Mouse (Mus musculus): ENCODE data around the gene Art4. TPM values are rescaled to one million over a fixed set of nuclear protein-coding genes. Genes with fewer than 3 reads are reported as not detected.

Art4 gene
- polyA plus RNA-seq, 1 experiment from 2014 or later: 0.08 TPM

DNA sequence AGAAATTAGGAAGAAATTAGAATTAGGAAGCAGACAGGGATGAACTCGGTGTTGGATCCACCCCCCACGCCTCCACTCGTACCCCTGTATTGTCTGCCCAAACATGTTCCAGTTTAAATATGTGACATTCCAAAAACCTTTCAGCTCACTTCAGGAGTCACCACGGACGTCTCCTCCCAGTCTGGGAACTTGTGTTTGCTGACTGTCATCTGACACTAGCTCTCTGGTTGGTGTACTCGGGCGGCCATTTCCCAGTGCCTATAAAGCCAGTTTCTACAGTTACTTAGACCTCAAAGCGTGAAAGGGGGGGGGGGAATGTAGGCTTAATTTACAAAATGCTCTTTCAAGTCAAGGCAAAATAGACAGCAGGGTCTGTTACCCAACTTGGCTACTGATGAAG is 24.1 kb upstream of the Art4 start:
- no peaks in the 10 kb centered on the region for H3K4me1 ChIP-seq (replicated peaks; ENCODE audit: control insufficient read depth, insufficient read depth, low read length)
- H3K27ac ChIP-seq (ENCODE audit: low read length): no peak overlapping the region
- no peaks in the 10 kb centered on the region for H3K36me3 ChIP-seq (ENCODE audit: control insufficient read depth, insufficient read depth)
- no peaks in the 10 kb centered on the region for H3K9me3 ChIP-seq (ENCODE audit: control insufficient read depth, low read length)
- H3K4me3 ChIP-seq (replicated peaks; ENCODE audit: low read length): no peak overlapping the region
- H3K4me2 ChIP-seq (ENCODE audit: low read length): no peak overlapping the region
- WGBS: 87% methylated on average over 8 of the region's 8 CpGs
- H3K9ac ChIP-seq (replicated peaks; ENCODE audit: low read depth, low read length): no peak overlapping the region
- ATAC-seq: no peak
- no peaks in the 10 kb centered on the region for H3K27me3 ChIP-seq (replicated peaks; ENCODE audit: control insufficient read depth, insufficient read depth, low read length)

DNA sequence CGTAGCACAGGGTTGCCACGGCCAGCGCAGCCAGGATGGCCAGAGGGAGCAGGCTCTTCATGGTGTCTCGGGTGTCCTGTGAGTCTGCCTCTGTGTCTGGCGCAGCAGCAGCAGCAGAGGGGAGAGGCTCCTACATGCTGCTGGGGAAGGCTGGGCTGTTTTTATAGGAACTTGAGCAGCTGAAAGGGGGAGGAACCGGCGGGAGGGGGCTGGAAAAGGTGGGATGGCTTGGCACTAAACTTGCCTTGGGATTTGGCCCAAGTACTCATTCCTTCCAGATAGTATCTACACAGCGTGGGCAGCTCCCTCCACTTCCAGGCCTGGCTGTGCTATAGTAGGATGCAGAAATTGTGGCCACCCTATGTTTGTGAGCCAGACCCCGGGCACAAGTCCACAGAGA is 18.1 kb upstream of the Art4 start, which contains the start of gene Mgp:
Mgp (minus strand) TSS at position 154 of the 400 bp plus-strand sequence.
- H3K9ac ChIP-seq (replicated peaks; ENCODE audit: low read depth, low read length): no peak within 1 kb of the TSS; the same call in 1 of the 2 replicates
- H3K27me3 ChIP-seq (replicated peaks; ENCODE audit: control insufficient read depth, insufficient read depth, low read length): no peaks in the 10 kb centered on the region
- no peaks in the 10 kb centered on the region for H3K36me3 ChIP-seq (ENCODE audit: control insufficient read depth, insufficient read depth)
- WGBS: 60% methylated on average over 9 of the region's 9 CpGs
- ATAC-seq: no peak
- no peaks in the 10 kb centered on the region for H3K9me3 ChIP-seq (ENCODE audit: control insufficient read depth, low read length)
- no peak within 1 kb of the TSS for H3K27ac ChIP-seq (ENCODE audit: low read length)
- H3K4me3 ChIP-seq (replicated peaks; ENCODE audit: low read length): no peak within 1 kb of the TSS
- peak within 1 kb of the TSS; percentile 25 for H3K4me2 ChIP-seq (ENCODE audit: low read length)
- peaks cover 11% of the 10 kb centered on the region for H3K4me1 ChIP-seq (replicated peaks; ENCODE audit: control insufficient read depth, insufficient read depth, low read length)

DNA sequence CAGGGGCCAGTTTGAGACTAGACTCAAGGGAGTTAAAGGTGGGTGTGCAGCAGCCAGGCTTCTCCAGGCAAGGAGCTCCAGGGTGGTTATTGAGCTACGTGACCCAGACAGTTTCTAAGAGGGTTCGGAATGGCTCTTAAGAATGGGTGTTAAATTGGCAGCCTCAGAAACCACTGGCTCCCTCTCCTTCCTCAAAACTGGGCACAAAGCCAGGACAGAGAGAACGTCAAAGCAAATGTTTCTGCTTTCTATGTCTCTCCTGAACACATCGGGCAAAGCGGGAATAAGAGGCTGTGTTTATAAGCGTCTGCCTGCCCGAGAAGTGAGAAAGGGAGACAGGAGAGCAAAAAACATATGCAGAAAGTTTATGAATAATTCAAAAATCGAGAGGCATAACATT is 17.1 kb upstream of the Art4 start:
- WGBS: 12% methylated on average over 8 of the region's 8 CpGs
- ATAC-seq: peak; percentile 45; the same call in 1 of the 2 replicates
- peaks cover 11% of the 10 kb centered on the region for H3K4me1 ChIP-seq (replicated peaks; ENCODE audit: control insufficient read depth, insufficient read depth, low read length)

DNA sequence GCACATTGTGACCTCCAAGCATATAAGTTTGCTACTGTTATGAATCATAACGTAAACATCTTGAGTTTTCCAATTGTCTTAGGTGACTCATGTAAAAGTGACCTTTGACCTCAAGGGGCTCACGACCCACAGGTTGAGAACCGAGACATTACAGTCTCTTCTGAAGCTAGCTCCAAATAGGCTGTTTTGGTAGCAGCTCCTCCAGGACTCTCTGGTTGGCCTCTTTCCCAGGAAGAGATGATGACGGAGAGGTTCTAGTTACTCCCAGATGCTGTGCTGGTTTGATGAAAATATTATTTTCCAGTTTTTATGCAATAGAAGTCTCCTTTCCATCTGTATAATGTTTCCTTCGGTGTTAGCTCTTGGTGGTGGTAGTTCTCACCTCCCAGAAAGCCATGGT is 11.4 kb upstream of the Art4 start:
- Histone ChIP-seq H3K27ac (ENCODE audit: low read length) (no peak overlapping the region), H3K27me3 (replicated peaks; ENCODE audit: control insufficient read depth, insufficient read depth, low read length) (no peaks in the 10 kb centered on the region), H3K9me3 (ENCODE audit: control insufficient read depth, low read length) (no peaks in the 10 kb centered on the region), H3K4me1 (replicated peaks; ENCODE audit: control insufficient read depth, insufficient read depth, low read length) (no peaks in the 10 kb centered on the region), H3K36me3 (ENCODE audit: control insufficient read depth, insufficient read depth) (no peaks in the 10 kb centered on the region), H3K4me2 (ENCODE audit: low read length) (no peak overlapping the region), H3K4me3 (replicated peaks; ENCODE audit: low read length) (no peak overlapping the region), H3K9ac (replicated peaks; ENCODE audit: low read depth, low read length) (no peak overlapping the region)
- WGBS: 87% methylated on average over 5 of the region's 5 CpGs
- no peak for ATAC-seq

More for the DNA sequence above, 17.1 kb upstream of the Art4 start:
- H3K9ac ChIP-seq (replicated peaks; ENCODE audit: low read depth, low read length): no peak overlapping the region
- H3K36me3 ChIP-seq (ENCODE audit: control insufficient read depth, insufficient read depth): no peaks in the 10 kb centered on the region
- H3K27ac ChIP-seq (ENCODE audit: low read length): no peak overlapping the region
- peak overlapping the region; percentile 25 for H3K4me2 ChIP-seq (ENCODE audit: low read length)
- no peak overlapping the region for H3K4me3 ChIP-seq (replicated peaks; ENCODE audit: low read length)
- H3K27me3 ChIP-seq (replicated peaks; ENCODE audit: control insufficient read depth, insufficient read depth, low read length): no peaks in the 10 kb centered on the region
- H3K9me3 ChIP-seq (ENCODE audit: control insufficient read depth, low read length): no peaks in the 10 kb centered on the region

DNA sequence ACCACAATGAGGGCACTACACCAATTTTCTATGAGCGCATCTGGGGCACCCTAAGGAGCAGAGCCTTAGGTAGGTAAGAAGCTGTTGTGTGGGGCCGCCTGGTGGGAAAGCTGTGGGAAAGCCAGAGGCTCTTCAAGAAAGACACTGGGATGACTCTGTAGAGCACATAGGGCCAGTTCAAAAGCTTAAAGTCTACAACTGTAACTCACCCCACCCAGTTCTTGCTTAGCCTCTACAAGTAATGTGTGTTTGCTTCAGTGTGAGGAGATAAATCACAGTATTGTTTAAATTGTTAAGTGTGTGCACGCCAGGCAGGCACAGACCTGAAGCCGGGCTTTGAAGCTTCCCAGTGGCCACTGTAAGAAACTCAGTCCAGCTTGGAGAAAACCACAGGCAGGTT is 8.6 kb upstream of the Art4 start:
- Histone ChIP-seq H3K9ac (replicated peaks; ENCODE audit: low read depth, low read length) (no peak overlapping the region), H3K4me2 (ENCODE audit: low read length) (no peak overlapping the region), H3K36me3 (ENCODE audit: control insufficient read depth, insufficient read depth) (no peaks in the 10 kb centered on the region), H3K9me3 (ENCODE audit: control insufficient read depth, low read length) (no peaks in the 10 kb centered on the region), H3K27me3 (replicated peaks; ENCODE audit: control insufficient read depth, insufficient read depth, low read length) (no peaks in the 10 kb centered on the region), H3K4me3 (replicated peaks; ENCODE audit: low read length) (no peak overlapping the region), H3K27ac (ENCODE audit: low read length) (no peak overlapping the region), H3K4me1 (replicated peaks; ENCODE audit: control insufficient read depth, insufficient read depth, low read length) (no peaks in the 10 kb centered on the region)
- 87% methylated on average over 4 of the region's 4 CpGs for WGBS
- no peak for ATAC-seq

DNA sequence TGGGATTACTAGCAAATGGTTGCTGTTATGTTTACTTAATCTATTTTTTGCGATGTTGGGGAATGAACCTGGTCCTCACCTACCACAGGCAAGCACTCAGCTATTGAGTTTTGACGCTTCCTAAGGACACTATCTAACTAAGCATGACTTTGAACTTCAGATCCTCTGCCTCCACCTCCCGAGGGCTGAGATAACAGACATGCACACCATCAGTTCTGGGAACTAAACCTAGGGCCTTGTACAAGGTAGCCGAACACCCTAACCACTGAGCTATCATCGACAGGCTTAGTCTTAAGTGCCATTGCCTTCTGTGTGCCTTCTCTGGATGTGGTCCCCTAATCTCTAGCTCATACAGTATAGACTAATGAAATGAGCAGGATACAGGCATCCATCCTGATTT is 7.8 kb upstream of the Art4 start:
- Histone ChIP-seq H3K27me3 (replicated peaks; ENCODE audit: control insufficient read depth, insufficient read depth, low read length) (no peaks in the 10 kb centered on the region), H3K9ac (replicated peaks; ENCODE audit: low read depth, low read length) (no peak overlapping the region), H3K4me3 (replicated peaks; ENCODE audit: low read length) (no peak overlapping the region), H3K4me2 (ENCODE audit: low read length) (no peak overlapping the region), H3K27ac (ENCODE audit: low read length) (no peak overlapping the region), H3K9me3 (ENCODE audit: control insufficient read depth, low read length) (no peaks in the 10 kb centered on the region), H3K36me3 (ENCODE audit: control insufficient read depth, insufficient read depth) (no peaks in the 10 kb centered on the region), H3K4me1 (replicated peaks; ENCODE audit: control insufficient read depth, insufficient read depth, low read length) (no peaks in the 10 kb centered on the region)
- ATAC-seq: no peak
- WGBS: 88% methylated on average over 5 of the region's 5 CpGs

DNA sequence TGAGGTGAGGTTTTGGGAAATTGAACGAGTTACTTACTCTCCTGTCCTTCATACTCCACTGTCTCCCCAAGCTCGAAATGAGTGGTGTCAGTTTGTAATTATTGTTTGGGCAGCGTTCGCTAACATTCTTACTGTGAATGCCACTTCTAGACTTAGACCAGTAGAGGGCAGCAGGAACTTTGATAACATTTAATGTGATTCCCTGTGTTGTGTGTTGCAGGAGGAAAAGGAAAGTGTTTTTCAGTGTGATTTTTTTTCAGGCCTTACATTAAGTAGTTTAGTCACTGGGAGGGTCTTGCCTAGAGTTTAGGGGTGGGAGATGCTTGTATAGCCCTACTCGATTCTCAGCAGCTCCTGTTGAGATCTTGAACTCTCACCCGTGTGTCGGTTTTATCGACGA is 3.5 kb upstream of the Art4 start:
- Histone ChIP-seq H3K27ac (ENCODE audit: low read length) (no peak overlapping the region), H3K9me3 (ENCODE audit: control insufficient read depth, low read length) (no peaks in the 10 kb centered on the region), H3K4me3 (replicated peaks; ENCODE audit: low read length) (no peak overlapping the region), H3K4me1 (replicated peaks; ENCODE audit: control insufficient read depth, insufficient read depth, low read length) (no peaks in the 10 kb centered on the region), H3K4me2 (ENCODE audit: low read length) (no peak overlapping the region), H3K36me3 (ENCODE audit: control insufficient read depth, insufficient read depth) (no peaks in the 10 kb centered on the region), H3K27me3 (replicated peaks; ENCODE audit: control insufficient read depth, insufficient read depth, low read length) (no peaks in the 10 kb centered on the region), H3K9ac (replicated peaks; ENCODE audit: low read depth, low read length) (no peak overlapping the region)
- WGBS: 52% methylated on average over 9 of the region's 9 CpGs
- ATAC-seq: peak; percentile 57; the same call in 1 of the 2 replicates

DNA sequence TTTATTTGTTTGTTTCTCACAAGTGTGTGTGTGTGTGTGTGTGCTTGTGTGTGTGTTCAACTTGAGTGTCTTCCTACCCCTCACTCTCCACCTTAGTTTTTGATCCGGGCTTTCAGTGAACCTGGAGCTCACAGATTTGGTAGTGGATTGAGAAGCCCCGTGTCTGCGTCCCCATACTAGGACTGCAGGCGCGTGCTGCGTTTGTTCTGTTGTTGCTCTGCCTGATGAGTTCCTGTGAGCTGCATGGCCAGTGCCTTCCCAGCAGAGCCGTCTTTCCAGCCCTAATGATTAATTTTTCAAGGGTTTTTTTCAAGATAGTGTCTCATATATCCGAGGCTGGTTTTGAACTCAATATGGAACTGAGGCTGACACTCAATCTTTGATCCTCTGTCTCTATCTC is 887 bp upstream of the Art4 start:
- Histone ChIP-seq H3K27me3 (replicated peaks; ENCODE audit: control insufficient read depth, insufficient read depth, low read length) (no peaks in the 10 kb centered on the region), H3K9me3 (ENCODE audit: control insufficient read depth, low read length) (no peaks in the 10 kb centered on the region), H3K36me3 (ENCODE audit: control insufficient read depth, insufficient read depth) (no peaks in the 10 kb centered on the region), H3K4me3 (replicated peaks; ENCODE audit: low read length) (no peak overlapping the region), H3K27ac (ENCODE audit: low read length) (no peak overlapping the region), H3K9ac (replicated peaks; ENCODE audit: low read depth, low read length) (no peak overlapping the region), H3K4me1 (replicated peaks; ENCODE audit: control insufficient read depth, insufficient read depth, low read length) (no peaks in the 10 kb centered on the region), H3K4me2 (ENCODE audit: low read length) (no peak overlapping the region)
- ATAC-seq: no peak
- WGBS: 83% methylated on average over 8 of the region's 8 CpGs

DNA sequence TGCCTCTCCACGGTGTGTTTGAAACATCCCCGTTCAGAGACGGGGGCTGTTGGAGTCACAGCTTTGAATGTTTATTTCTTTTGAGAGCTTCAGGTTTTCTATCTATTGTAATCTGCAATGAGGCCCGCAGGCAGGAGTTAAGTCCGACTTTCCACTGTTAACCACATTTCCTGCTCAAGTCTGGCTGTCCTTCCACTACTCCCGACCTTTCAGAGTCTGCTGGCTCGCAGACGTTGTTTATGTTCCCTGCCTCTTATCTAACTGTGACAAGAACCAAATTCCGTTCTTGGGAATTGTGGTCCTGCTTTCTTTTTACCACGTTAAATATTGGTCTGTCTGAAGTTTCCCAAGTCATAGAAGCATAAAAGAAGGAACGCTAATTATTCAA is 334 bp upstream of the Art4 start:
- ATAC-seq: no peak
- Histone ChIP-seq H3K4me3 (replicated peaks; ENCODE audit: low read length) (no peak overlapping the region), H3K9ac (replicated peaks; ENCODE audit: low read depth, low read length) (no peak overlapping the region), H3K4me2 (ENCODE audit: low read length) (no peak overlapping the region), H3K9me3 (ENCODE audit: control insufficient read depth, low read length) (no peaks in the 10 kb centered on the region), H3K36me3 (ENCODE audit: control insufficient read depth, insufficient read depth) (no peaks in the 10 kb centered on the region), H3K27me3 (replicated peaks; ENCODE audit: control insufficient read depth, insufficient read depth, low read length) (no peaks in the 10 kb centered on the region), H3K4me1 (replicated peaks; ENCODE audit: control insufficient read depth, insufficient read depth, low read length) (no peaks in the 10 kb centered on the region), H3K27ac (ENCODE audit: low read length) (no peak overlapping the region)
- 67% methylated on average over 11 of the region's 11 CpGs for WGBS

DNA sequence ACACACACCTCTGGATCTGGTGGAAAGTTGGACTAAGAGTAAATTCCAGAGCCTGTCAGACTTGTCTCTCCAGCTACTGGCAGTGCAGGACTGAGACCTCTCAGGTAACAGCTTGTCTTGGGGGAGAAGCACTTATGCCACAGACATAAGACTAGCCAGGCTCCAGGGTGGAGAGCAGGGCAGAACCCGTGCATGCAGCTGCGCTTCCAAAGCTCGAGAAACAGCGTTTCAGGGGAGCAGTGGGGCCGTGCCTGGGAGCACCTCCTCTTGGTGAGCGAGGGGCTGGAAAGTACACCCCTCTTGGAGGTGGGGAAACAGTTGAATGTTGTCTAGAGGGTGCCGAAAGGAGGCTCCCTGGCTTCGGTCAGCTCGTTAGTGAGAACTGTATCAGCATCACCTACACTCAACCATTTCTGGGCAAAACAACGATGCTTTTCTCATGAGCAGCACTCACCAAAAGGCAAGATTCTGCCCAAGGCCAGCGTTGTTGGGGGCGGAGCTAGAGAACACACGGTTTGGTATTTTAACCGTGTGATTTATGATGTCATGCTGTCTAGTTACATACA is 1.4 kb downstream of the Art4 start:
- Histone ChIP-seq H3K9ac (replicated peaks; ENCODE audit: low read depth, low read length) (no peak overlapping the region), H3K27me3 (replicated peaks; ENCODE audit: control insufficient read depth, insufficient read depth, low read length) (no peaks in the 10 kb centered on the region), H3K4me2 (ENCODE audit: low read length) (no peak overlapping the region), H3K4me1 (replicated peaks; ENCODE audit: control insufficient read depth, insufficient read depth, low read length) (no peaks in the 10 kb centered on the region), H3K4me3 (replicated peaks; ENCODE audit: low read length) (no peak overlapping the region), H3K9me3 (ENCODE audit: control insufficient read depth, low read length) (no peaks in the 10 kb centered on the region), H3K36me3 (ENCODE audit: control insufficient read depth, insufficient read depth) (no peaks in the 10 kb centered on the region), H3K27ac (ENCODE audit: low read length) (no peak overlapping the region)
- ATAC-seq: no peak
- 59% methylated on average over 14 of the region's 14 CpGs for WGBS

Measured in forebrain, embryonic 16.5 days (tissue).